Mouse (Mus musculus): Measurements from ENCODE around the gene Ctr9.
A peak's percentile ranks its signal among the peaks of the same experiment; 100 is the strongest.

Gene Ctr9

GRCm38 (mm10) chr7:111029046-111029553, 349 bp downstream of the Ctr9 start:
- no peak for DNase-seq (ENCODE audit: low read depth, low spot score)

GRCm38 (mm10) chr7:111048920-111049319, 20.2 kb downstream of the Ctr9 start:
- no peak for DNase-seq (ENCODE audit: low read depth, low spot score)

- peak; percentile 59 for DNase-seq (ENCODE audit: low read depth, low spot score)
Observed at GRCm38 (mm10) chr7:111049652-111050421, 21.1 kb downstream of the Ctr9 start.

- no peak for DNase-seq (ENCODE audit: low read depth, low spot score)
Observed at GRCm38 (mm10) chr7:111055221-111055620, 26.5 kb downstream of the Ctr9 start.

GRCm38 (mm10) chr7:111055984-111056657, 27.4 kb downstream of the Ctr9 start:
- DNase-seq (ENCODE audit: low read depth, low spot score), result no peak

- no peak for DNase-seq (ENCODE audit: low read depth, low spot score)
Observed at GRCm38 (mm10) chr7:111059527-111059926, 30.8 kb downstream of the Ctr9 start.

GRCm38 (mm10) chr7:111062971-111063370, 34.2 kb downstream of the Ctr9 start:
- no peak for DNase-seq (ENCODE audit: low read depth, low spot score)

- no peak for DNase-seq (ENCODE audit: low read depth, low spot score)
Observed at GRCm38 (mm10) chr7:111068181-111068580, 39.4 kb downstream of the Ctr9 start.

- DNase-seq (ENCODE audit: low read depth, low spot score), result no peak
Observed at GRCm38 (mm10) chr7:111069439-111070166, 40.9 kb downstream of the Ctr9 start.

- peak; percentile 34 for DNase-seq (ENCODE audit: low read depth, low spot score)
Observed at GRCm38 (mm10) chr7:111070167-111070496, 41.4 kb downstream of the Ctr9 start.

- no peak for DNase-seq (ENCODE audit: low read depth, low spot score)
Observed at GRCm38 (mm10) chr7:111072410-111072809, 43.7 kb downstream of the Ctr9 start.

- DNase-seq (ENCODE audit: low read depth, low spot score), result no peak
Observed at GRCm38 (mm10) chr7:111075288-111075687, 46.5 kb downstream of the Ctr9 start.

GRCm38 (mm10) chr7:111078271-111078670, 49.5 kb downstream of the Ctr9 start:
- DNase-seq (ENCODE audit: low read depth, low spot score), result no peak

GRCm38 (mm10) chr7:111080026-111080425, 51.3 kb downstream of the Ctr9 start:
- DNase-seq (ENCODE audit: low read depth, low spot score), result no peak

- no peak for DNase-seq (ENCODE audit: low read depth, low spot score)
Observed at GRCm38 (mm10) chr7:111080876-111081275, 52.1 kb downstream of the Ctr9 start.

- peak; percentile 84 for DNase-seq (ENCODE audit: low read depth, low spot score)
Observed at GRCm38 (mm10) chr7:111082043-111082821, 53.5 kb downstream of the Ctr9 start.

GRCm38 (mm10) chr7:111082822-111083732, 54.3 kb downstream of the Ctr9 start, which contains the start of gene Eif4g2:
Gene Eif4g2, minus strand, starts transcription at chr7:111083030.
- DNase-seq (ENCODE audit: low read depth, low spot score), result peak; percentile 99

- DNase-seq (ENCODE audit: low read depth, low spot score), result no peak
Observed at GRCm38 (mm10) chr7:111083733-111084120, 55.0 kb downstream of the Ctr9 start.

- DNase-seq (ENCODE audit: low read depth, low spot score), result no peak
Observed at GRCm38 (mm10) chr7:111084443-111084842, 55.7 kb downstream of the Ctr9 start.

GRCm38 (mm10) chr7:111085153-111085552, 56.4 kb downstream of the Ctr9 start:
- no peak for DNase-seq (ENCODE audit: low read depth, low spot score)
